Mouse (Mus musculus) heart, embryonic 12.5 days (tissue): ENCODE data around the gene Galnt13. TPM values are rescaled to one million over a fixed set of nuclear protein-coding genes. Genes with fewer than 3 reads are reported as not detected.
"Not testable (repeated sequence)": the region's sequence is repeated elsewhere in the genome, so short reads cannot be mapped to it uniquely, and the experiment has no call there.

Experiments
- ATAC-seq: fragments of 200-750 bp; cut with Nextera tagmentation; 2 replicates; pipeline ENCODE4 v1.8.0; 2017; ENCODE audit warnings: moderate TSS enrichment, moderate library complexity; ENCODE audit not compliant: insufficient number of reproducible peaks, low FRiP score
- H3K27ac ChIP-seq: fragments of 300-500 bp; sonication (generic); 2 replicates; pipeline ENCODE4 v1.5.1; 2016; ENCODE audit warnings: mild to moderate bottlenecking, moderate library complexity; ENCODE audit not compliant: poor library complexity, severe bottlenecking
- H3K27me3 ChIP-seq: fragments of 300-500 bp; sonication (generic); replicated peaks from 2 replicates; pipeline ENCODE4 v1.6.1; 2016; ENCODE audit warnings: mild to moderate bottlenecking, moderate library complexity
- H3K36me3 ChIP-seq: fragments of 300-500 bp; sonication (generic); 2 replicates; pipeline ENCODE4 v1.6.1; 2016; ENCODE audit warnings: mild to moderate bottlenecking, moderate library complexity
- H3K4me1 ChIP-seq: fragments of 300-500 bp; sonication (generic); replicated peaks from 2 replicates; pipeline ENCODE4 v1.6.1; 2016; ENCODE audit warnings: mild to moderate bottlenecking
- H3K4me2 ChIP-seq: fragments of 300-500 bp; sonication (generic); 2 replicates; pipeline ENCODE4 v1.6.1; 2016; ENCODE audit warnings: mild to moderate bottlenecking, moderate library complexity
- H3K4me3 ChIP-seq: fragments of 300-500 bp; sonication (generic); 2 replicates; pipeline ENCODE4 v1.5.1; 2016; ENCODE audit warnings: mild to moderate bottlenecking
- H3K9ac ChIP-seq: fragments of 300-500 bp; sonication (generic); 2 replicates; pipeline ENCODE4 v1.6.1; 2016; ENCODE audit warnings: mild to moderate bottlenecking, moderate library complexity
- H3K9me3 ChIP-seq: fragments of 300-500 bp; sonication (generic); replicated peaks from 2 replicates; pipeline ENCODE4 v1.6.1; 2016; ENCODE audit warnings: mild to moderate bottlenecking, moderate library complexity
- WGBS: fragments of 180-500 bp; shearing (Covaris S2); methylation state at CpG from one replicate; pipeline ENCODE4 v1.1.7; 2016; 5-methylcytosine and 5-hydroxymethylcytosine counted together
- polyA plus RNA-seq: library from polyadenylated mRNA; unstranded; fragments of >200 nt; fragmentation: Nextera tagmentation; extraction: Ambion mirVana; gene quantifications from 2 replicates; pipeline ENCODE4 v1.2.1, GENCODE M21; 2016

The Galnt13 gene
- polyA plus RNA-seq, 1 experiment from 2014 or later: 0.20 TPM

GRCm38 (mm10) chr2:54565068-54565467, 129.0 kb downstream of the Galnt13 start:
- H3K27ac ChIP-seq: no peak overlapping the region
- H3K36me3 ChIP-seq: no peaks in the 10 kb centered on the region
- H3K4me1 ChIP-seq: no peaks in the 10 kb centered on the region
- no peaks in the 10 kb centered on the region for H3K9me3 ChIP-seq
- H3K4me2 ChIP-seq: no peak overlapping the region
- 76% methylated on average over 3 of the region's 3 CpGs for WGBS
- no peaks in the 10 kb centered on the region for H3K27me3 ChIP-seq
- no peak for ATAC-seq
- H3K4me3 ChIP-seq: no peak overlapping the region
- no peak overlapping the region for H3K9ac ChIP-seq

- no peaks in the 10 kb centered on the region for H3K4me1 ChIP-seq
- H3K4me3 ChIP-seq: no peak overlapping the region
- H3K9me3 ChIP-seq: no peaks in the 10 kb centered on the region
- no peaks in the 10 kb centered on the region for H3K27me3 ChIP-seq
- H3K36me3 ChIP-seq: no peaks in the 10 kb centered on the region
- no peak overlapping the region for H3K4me2 ChIP-seq
- ATAC-seq: no peak
- 58% methylated on average over 2 of the region's 2 CpGs for WGBS
- no peak overlapping the region for H3K9ac ChIP-seq
- no peak overlapping the region for H3K27ac ChIP-seq
Measured at GRCm38 (mm10) chr2:54567186-54567585, 131.1 kb downstream of the Galnt13 start.

GRCm38 (mm10) chr2:54567632-54568031, 131.5 kb downstream of the Galnt13 start:
- no peaks in the 10 kb centered on the region for H3K36me3 ChIP-seq
- ATAC-seq: no peak

DNA sequence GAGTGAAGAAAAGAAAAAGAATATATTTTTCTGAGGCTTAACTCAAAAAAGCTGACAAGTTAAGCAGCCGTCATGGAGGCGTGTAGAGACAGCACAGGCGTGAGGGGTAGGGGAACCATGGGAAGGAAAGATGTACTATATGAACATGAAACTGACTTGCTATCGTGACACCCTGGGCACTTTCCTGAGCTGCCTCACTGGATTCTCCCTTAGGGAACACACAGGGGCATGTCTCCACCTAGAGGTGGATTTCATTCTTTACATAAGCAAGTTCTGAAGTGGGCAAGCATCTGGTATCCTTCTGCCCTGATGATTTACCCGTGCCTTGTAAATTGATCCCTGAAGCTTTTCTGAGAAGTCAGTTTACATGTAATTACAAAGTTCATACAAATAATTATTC, 277.7 kb downstream of the Galnt13 start:
- not testable (repeated sequence) for H3K4me3 ChIP-seq, H3K27ac ChIP-seq, H3K4me1 ChIP-seq, H3K9ac ChIP-seq, H3K27me3 ChIP-seq, H3K4me2 ChIP-seq, ATAC-seq, H3K36me3 ChIP-seq, H3K9me3 ChIP-seq
- WGBS: no CpG with 5 or more reads among the region's 5 CpGs

More at GRCm38 (mm10) chr2:54567632-54568031, 131.5 kb downstream of the Galnt13 start:
- no peaks in the 10 kb centered on the region for H3K4me1 ChIP-seq
- H3K9ac ChIP-seq: no peak overlapping the region
- 80% methylated on average over 9 of the region's 9 CpGs for WGBS
- H3K27me3 ChIP-seq: no peaks in the 10 kb centered on the region
- no peak overlapping the region for H3K4me3 ChIP-seq
- H3K9me3 ChIP-seq: no peaks in the 10 kb centered on the region
- no peak overlapping the region for H3K4me2 ChIP-seq
- no peak overlapping the region for H3K27ac ChIP-seq

- Histone ChIP-seq H3K4me2 (no peak overlapping the region), H3K9me3 (no peaks in the 10 kb centered on the region), H3K4me3 (no peak overlapping the region), H3K27me3 (no peaks in the 10 kb centered on the region), H3K27ac (no peak overlapping the region), H3K9ac (no peak overlapping the region), H3K36me3 (no peaks in the 10 kb centered on the region), H3K4me1 (no peaks in the 10 kb centered on the region)
- ATAC-seq: no peak
- 84% methylated on average over 2 of the region's 2 CpGs for WGBS
Measured at GRCm38 (mm10) chr2:54751232-54751631, 315.1 kb downstream of the Galnt13 start.

GRCm38 (mm10) chr2:54759781-54760180, 323.7 kb downstream of the Galnt13 start:
- Histone ChIP-seq H3K27ac (no peak overlapping the region), H3K27me3 (no peaks in the 10 kb centered on the region), H3K9me3 (no peaks in the 10 kb centered on the region), H3K4me3 (no peak overlapping the region), H3K36me3 (no peaks in the 10 kb centered on the region), H3K4me2 (no peak overlapping the region), H3K9ac (no peak overlapping the region), H3K4me1 (no peaks in the 10 kb centered on the region)
- 22% methylated on average over 4 of the region's 4 CpGs for WGBS
- ATAC-seq: no peak

GRCm38 (mm10) chr2:54778790-54779273, 342.7 kb downstream of the Galnt13 start:
- Histone ChIP-seq H3K27ac (no peak overlapping the region), H3K9ac (no peak overlapping the region), H3K4me1 (no peaks in the 10 kb centered on the region), H3K4me3 (no peak overlapping the region), H3K9me3 (no peaks in the 10 kb centered on the region), H3K27me3 (no peaks in the 10 kb centered on the region), H3K4me2 (no peak overlapping the region), H3K36me3 (no peaks in the 10 kb centered on the region)
- 83% methylated on average over 2 of the region's 2 CpGs for WGBS
- ATAC-seq: no peak

DNA sequence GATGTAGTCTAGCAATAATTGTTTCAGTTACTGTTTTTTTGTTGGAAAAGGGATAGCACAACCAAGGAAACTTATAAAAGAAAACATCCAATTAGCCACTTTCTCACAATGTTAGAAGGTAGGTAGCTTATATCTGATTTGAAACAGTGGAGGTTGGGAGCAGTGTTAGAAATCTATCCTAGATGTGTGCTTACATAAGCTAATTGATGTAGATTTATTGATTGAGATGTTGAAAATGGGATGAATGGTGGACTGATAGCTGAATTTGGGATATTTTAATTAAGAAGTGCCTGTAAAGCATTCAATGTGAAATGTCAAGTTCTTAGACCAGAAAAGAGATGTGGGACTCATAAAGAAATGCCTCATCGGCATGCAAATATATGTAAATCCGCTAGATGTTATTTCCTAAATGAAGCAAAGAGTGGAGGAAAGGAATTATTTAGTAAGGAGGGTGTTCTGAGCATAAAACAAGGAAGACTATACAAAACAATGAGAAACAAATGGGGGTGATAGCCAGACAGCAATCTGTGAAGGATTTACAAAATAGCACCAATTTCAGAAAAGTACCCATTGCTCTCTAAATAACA, 377.6 kb downstream of the Galnt13 start:
- no peaks in the 10 kb centered on the region for H3K4me1 ChIP-seq
- no peaks in the 10 kb centered on the region for H3K27me3 ChIP-seq
- no peak overlapping the region for H3K9ac ChIP-seq
- no peak for ATAC-seq
- WGBS: 70% methylated on average over 2 of the region's 2 CpGs
- H3K9me3 ChIP-seq: no peaks in the 10 kb centered on the region
- no peak overlapping the region for H3K4me2 ChIP-seq
- no peak overlapping the region for H3K4me3 ChIP-seq
- no peak overlapping the region for H3K27ac ChIP-seq
- no peaks in the 10 kb centered on the region for H3K36me3 ChIP-seq

GRCm38 (mm10) chr2:54841245-54841644, 405.1 kb downstream of the Galnt13 start:
- no peak overlapping the region for H3K9ac ChIP-seq
- H3K4me2 ChIP-seq: no peak overlapping the region
- no peaks in the 10 kb centered on the region for H3K36me3 ChIP-seq
- H3K4me1 ChIP-seq: no peaks in the 10 kb centered on the region
- ATAC-seq: no peak
- no peak overlapping the region for H3K27ac ChIP-seq
- H3K27me3 ChIP-seq: no peaks in the 10 kb centered on the region
- no peak overlapping the region for H3K4me3 ChIP-seq
- no peaks in the 10 kb centered on the region for H3K9me3 ChIP-seq
- WGBS: 33% methylated on average over 1 of the region's 1 CpGs

GRCm38 (mm10) chr2:54906282-54907060, 470.4 kb downstream of the Galnt13 start:
- no peak overlapping the region for H3K9ac ChIP-seq
- no peak for ATAC-seq
- H3K27ac ChIP-seq: no peak overlapping the region
- H3K4me2 ChIP-seq: no peak overlapping the region
- no peak overlapping the region for H3K4me3 ChIP-seq
- H3K4me1 ChIP-seq: no peaks in the 10 kb centered on the region
- H3K36me3 ChIP-seq: no peaks in the 10 kb centered on the region
- no peaks in the 10 kb centered on the region for H3K27me3 ChIP-seq
- H3K9me3 ChIP-seq: no peaks in the 10 kb centered on the region
- WGBS: 73% methylated on average over 7 of the region's 7 CpGs

DNA sequence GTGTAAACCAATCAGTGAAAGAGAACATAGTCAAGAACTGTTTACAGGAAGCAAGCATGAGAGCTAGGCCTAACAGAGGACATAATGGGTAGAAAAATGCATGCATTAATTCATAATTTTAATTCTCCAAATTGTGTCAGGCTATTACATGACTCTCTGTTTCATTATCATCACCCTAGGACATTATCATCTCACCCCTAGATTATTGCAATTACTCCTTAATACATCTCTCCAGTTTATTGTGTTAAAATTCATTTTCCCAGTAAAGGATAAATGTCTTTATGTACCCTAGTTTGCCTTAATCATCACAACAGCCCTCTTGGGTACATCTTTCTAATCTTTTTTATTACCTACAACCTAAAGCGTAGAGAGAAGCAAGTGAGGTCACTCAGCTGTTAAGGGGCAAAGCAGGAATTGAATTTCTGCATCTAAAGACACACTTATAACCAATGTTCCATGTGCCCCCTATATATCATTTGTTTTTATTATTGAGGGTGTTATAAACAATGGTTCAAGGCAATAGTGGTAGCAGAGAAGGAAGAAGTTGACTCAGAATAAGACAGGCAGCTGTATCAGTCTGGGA, 479.1 kb downstream of the Galnt13 start:
- H3K4me2 ChIP-seq: no peak overlapping the region
- no peaks in the 10 kb centered on the region for H3K36me3 ChIP-seq
- H3K9ac ChIP-seq: no peak overlapping the region
- H3K27ac ChIP-seq: no peak overlapping the region
- H3K27me3 ChIP-seq: no peaks in the 10 kb centered on the region
- ATAC-seq: no peak
- 82% methylated on average over 1 of the region's 1 CpGs for WGBS
- no peak overlapping the region for H3K4me3 ChIP-seq
- H3K9me3 ChIP-seq: no peaks in the 10 kb centered on the region
- no peaks in the 10 kb centered on the region for H3K4me1 ChIP-seq
